Mouse (Mus musculus): Measurements from ENCODE around the gene Pld3. TPM values are rescaled to one million over a fixed set of nuclear protein-coding genes. Genes with fewer than 3 reads are reported as not detected.

Pld3 gene
- polyA plus RNA-seq, 3 experiments from 2014 or later = 155 to 246 (median 192) TPM

- no peak for ATAC-seq
Measured at GRCm38 (mm10) chr7:27483860-27484259, 69.2 kb downstream of the Pld3 start.

Other genes with a start within 250 kb of the Pld3 start
- gene Ltbp4, start 215.5 kb downstream of the Pld3 start, polyA plus RNA-seq (2017; shearing (Covaris generic)) = 1 to 10 TPM in 1 of 3 experiments, under 1 TPM in 2; 0.45 to 1.2 (median 0.50) TPM
- gene Shkbp1, start 197.2 kb downstream of the Pld3 start, polyA plus RNA-seq (2017; shearing (Covaris generic)) = 10 to 100 TPM; 46.9 to 59.2 (median 50.1) TPM
- 1 to 10 TPM in 1 of 3 experiments, not detected in 2; 4.0 TPM for gene Gm20479, start 195.8 kb downstream of the Pld3 start, polyA plus RNA-seq (2017; shearing (Covaris generic))
- under 1 TPM; 0.12 to 0.23 (median 0.13) TPM for gene Sptbn4, start 105.5 kb downstream of the Pld3 start, polyA plus RNA-seq (2017; shearing (Covaris generic))
- 10 to 100 TPM in 2 of 3 experiments, 1 to 10 TPM in 1; 6.0 to 21.7 (median 17.0) TPM for gene Blvrb, start 105.2 kb downstream of the Pld3 start, polyA plus RNA-seq (2017; shearing (Covaris generic))
- 10 to 100 TPM; 37.6 to 53.5 (median 42.6) TPM for gene Sertad3, start 79.5 kb downstream of the Pld3 start, polyA plus RNA-seq (2017; shearing (Covaris generic))
- gene Sertad1, start 66.3 kb downstream of the Pld3 start, polyA plus RNA-seq (2017; shearing (Covaris generic)) = 10 to 100 TPM; 38.7 to 44.4 (median 40.2) TPM
- under 1 TPM; 0.24 to 0.52 (median 0.30) TPM for gene Prx, start 53.9 kb downstream of the Pld3 start, polyA plus RNA-seq (2017; shearing (Covaris generic))
- under 1 TPM; 0.20 to 0.33 (median 0.23) TPM for gene Hipk4, start 30.0 kb downstream of the Pld3 start, polyA plus RNA-seq (2017; shearing (Covaris generic))
- gene 2310022A10Rik, start within 50 bp of the Pld3 start, polyA plus RNA-seq (2017; shearing (Covaris generic)) = 10 to 100 TPM; 16.4 to 24.4 (median 21.4) TPM
- 10 to 100 TPM; 41.6 to 51.3 (median 43.1) TPM for gene Akt2, start 38.3 kb upstream of the Pld3 start, polyA plus RNA-seq (2017; shearing (Covaris generic))
- not detected for gene Ttc9b, start 100.7 kb upstream of the Pld3 start, polyA plus RNA-seq (2017; shearing (Covaris generic))
- gene Map3k10, start 121.4 kb upstream of the Pld3 start, polyA plus RNA-seq (2017; shearing (Covaris generic)) = 1 to 10 TPM in 1 of 3 experiments, under 1 TPM in 2; 0.88 to 1.4 (median 0.91) TPM
- 1 to 10 TPM; 1.9 to 3.5 (median 3.3) TPM for gene Zfp607b, start 136.1 kb upstream of the Pld3 start, polyA plus RNA-seq (2017; shearing (Covaris generic))
- gene Zfp60, start 178.2 kb upstream of the Pld3 start, polyA plus RNA-seq (2017; shearing (Covaris generic)) = 10 to 100 TPM in 1 of 3 experiments, 1 to 10 TPM in 2; 7.2 to 12.6 (median 8.5) TPM

Data from inflammation-experienced regulatory T-cells, adult 6 months (primary cell).